Mouse (Mus musculus) thymus, adult 2 months (tissue): ENCODE measurements around the gene Ebf1.

ENCODE experiments used
- CTCF ChIP-seq: fragments of 200-500 bp; IDR thresholded peaks from 2 replicates; pipeline ENCODE4 v1.5.1; 2012; ENCODE audit warnings: mild to moderate bottlenecking, control low read depth, low read length, moderate library complexity, borderline replicate concordance; ENCODE audit not compliant: control insufficient read depth, poor library complexity, insufficient read depth; ENCODE audit errors: extremely low read depth
- POLR2A ChIP-seq: fragments of 200-500 bp; IDR thresholded peaks from 2 replicates; pipeline ENCODE4 v1.6.1; 2012; ENCODE audit warnings: mild to moderate bottlenecking, low read length, control low read depth, moderate library complexity; ENCODE audit not compliant: control insufficient read depth, poor library complexity, insufficient read depth; ENCODE audit errors: extremely low read depth

GRCm38 (mm10) chr11:44655468-44655867, 38.4 kb downstream of the Ebf1 start:
- TF ChIP-seq CTCF (no peak), POLR2A (no peak)
